Mouse (Mus musculus) MEL (cell line): ENCODE results near the gene Usp36. TPM values are rescaled to one million over a fixed set of nuclear protein-coding genes. Genes with fewer than 3 reads are reported as not detected.

Source experiments
- DNase-seq: peaks from one replicate; pipeline ENCODE4 v3.0.0; 2011; ENCODE audit warnings: low read depth, low spot score
- H3K27ac ChIP-seq: 2 replicates; pipeline ENCODE4 v1.5.1; 2012; ENCODE audit warnings: low read depth, mild to moderate bottlenecking, control low read depth, low read length, moderate library complexity; ENCODE audit not compliant: control insufficient read depth
- H3K27me3 ChIP-seq, 2 experiments: fragments of 150-350 bp in 1 of 2; sonication (generic) in 1 of 2; 2 replicates each; pipeline ENCODE4 v1.6.1; 2012; ENCODE audit warnings: low read length in 2 of 2, mild to moderate bottlenecking in 2 of 2, improper control_type of control experiment in 1 of 2, moderate library complexity in 1 of 2; ENCODE audit not compliant: insufficient read depth in 2 of 2, control insufficient read depth in 1 of 2
- H3K36me3 ChIP-seq, 2 experiments: 2 replicates each; pipeline ENCODE4 v1.6.1; 2012 to 2014; ENCODE audit warnings: low read length in 2 of 2, improper control_type of control experiment in 1 of 2, inconsistent platforms in 1 of 2, mild to moderate bottlenecking in 1 of 2; ENCODE audit not compliant: insufficient read depth in 2 of 2, control insufficient read depth in 1 of 2
- H3K4me1 ChIP-seq, 2 experiments: fragments of 150-350 bp in 1 of 2; sonication (generic) in 1 of 2; 2 replicates each; pipeline ENCODE4 v1.6.1; 2012; ENCODE audit warnings: low read length in 2 of 2, improper control_type of control experiment in 1 of 2, mild to moderate bottlenecking in 1 of 2; ENCODE audit not compliant: insufficient read depth in 2 of 2, control insufficient read depth in 1 of 2
- H3K4me3 ChIP-seq, 2 experiments: fragments of 150-350 bp in 1 of 2; sonication (generic) in 1 of 2; 2 replicates each; pipeline ENCODE4 v1.5.1; 2012; ENCODE audit warnings: low read depth in 2 of 2, low read length in 2 of 2, mild to moderate bottlenecking in 2 of 2, moderate library complexity in 2 of 2, control low read depth in 1 of 2, improper control_type of control experiment in 1 of 2; ENCODE audit not compliant: control insufficient read depth in 1 of 2, insufficient read depth in 1 of 2
- H3K79me2 ChIP-seq: 2 replicates; pipeline ENCODE4 v1.6.1; 2012; ENCODE audit warnings: mild to moderate bottlenecking, low read length, moderate library complexity; ENCODE audit not compliant: control insufficient read depth, poor library complexity, insufficient read depth
- H3K9ac ChIP-seq: 2 replicates; pipeline ENCODE4 v1.6.1; 2012; ENCODE audit warnings: low read depth, mild to moderate bottlenecking, control low read depth, low read length, moderate library complexity; ENCODE audit not compliant: control insufficient read depth, poor library complexity, severe bottlenecking
- H3K9me3 ChIP-seq: fragments of 150-350 bp; sonication (generic); replicated peaks from 2 replicates; pipeline ENCODE4 v1.6.1; 2012; ENCODE audit warnings: mild to moderate bottlenecking, low read length, improper control_type of control experiment, moderate library complexity; ENCODE audit not compliant: insufficient read depth
- BHLHE40 ChIP-seq: IDR thresholded peaks from 2 replicates; pipeline ENCODE4 v1.6.1; 2012; ENCODE audit warnings: low read depth, mild to moderate bottlenecking, inconsistent platforms, low read length, improper control_type of control experiment, borderline replicate concordance
- CHD1 ChIP-seq: IDR thresholded peaks from 2 replicates; pipeline ENCODE4 v1.6.1; 2012; ENCODE audit warnings: low read depth, mild to moderate bottlenecking, inconsistent platforms, low read length, improper control_type of control experiment
- CHD2 ChIP-seq: IDR thresholded peaks from 2 replicates; pipeline ENCODE4 v1.6.1; 2011; ENCODE audit warnings: low read length, improper control_type of control experiment
- CTCF ChIP-seq, 3 experiments: IDR thresholded peaks in 2 of 3; conservative IDR thresholded peaks in 1 of 3; 2 replicates each; pipeline ENCODE4 v1.5.1; 2011 to 2012; ENCODE audit warnings: low read length in 3 of 3, low read depth in 2 of 3, mild to moderate bottlenecking in 2 of 3, improper control_type of control experiment in 1 of 3, inconsistent platforms in 1 of 3, mixed read lengths in 1 of 3, moderate library complexity in 1 of 3; ENCODE audit not compliant: control insufficient read depth in 1 of 3, insufficient read depth in 1 of 3, poor library complexity in 1 of 3, severe bottlenecking in 1 of 3
- E2F4 ChIP-seq: IDR thresholded peaks from 2 replicates; pipeline ENCODE4 v1.6.1; 2011; ENCODE audit warnings: low read depth, low read length, improper control_type of control experiment, borderline replicate concordance
- ELF1 ChIP-seq: IDR thresholded peaks from 2 replicates; pipeline ENCODE4 v1.6.1; 2014; ENCODE audit warnings: low read depth, mild to moderate bottlenecking, inconsistent platforms, low read length, improper control_type of control experiment, moderate library complexity
- EP300 ChIP-seq, 2 experiments: IDR thresholded peaks; 2 replicates each; pipeline ENCODE4 v1.6.1; 2011; ENCODE audit warnings: improper control_type of control experiment in 2 of 2, low read length in 2 of 2, low read depth in 1 of 2, mild to moderate bottlenecking in 1 of 2
- ETS1 ChIP-seq: IDR thresholded peaks from 2 replicates; pipeline ENCODE4 v1.6.1; 2012; ENCODE audit warnings: low read depth, mild to moderate bottlenecking, inconsistent platforms, low read length, improper control_type of control experiment, moderate library complexity
- GABPA ChIP-seq: IDR thresholded peaks from 2 replicates; pipeline ENCODE4 v1.6.1; 2012; ENCODE audit warnings: low read depth, mild to moderate bottlenecking, inconsistent platforms, low read length, improper control_type of control experiment, moderate library complexity
- GATA1 ChIP-seq: IDR thresholded peaks from 2 replicates; pipeline ENCODE4 v1.6.1; 2011; ENCODE audit warnings: low read depth, low read length, improper control_type of control experiment
- HCFC1 ChIP-seq: IDR thresholded peaks from 2 replicates; pipeline ENCODE4 v1.6.1; 2012; ENCODE audit warnings: low read depth, mild to moderate bottlenecking, inconsistent platforms, low read length, improper control_type of control experiment, moderate library complexity
- JUND ChIP-seq: IDR thresholded peaks from 2 replicates; pipeline ENCODE4 v1.6.1; 2011; ENCODE audit warnings: low read depth, mild to moderate bottlenecking, improper control_type of control experiment, low read length
- MAFK ChIP-seq: IDR thresholded peaks from 2 replicates; pipeline ENCODE4 v1.6.1; 2011; ENCODE audit warnings: low read depth, mild to moderate bottlenecking, low read length, improper control_type of control experiment, borderline replicate concordance
- MAZ ChIP-seq: IDR thresholded peaks from 2 replicates; pipeline ENCODE4 v1.6.1; 2012; ENCODE audit warnings: low read depth, mild to moderate bottlenecking, inconsistent platforms, low read length, improper control_type of control experiment
- MEF2A ChIP-seq: IDR thresholded peaks from 2 replicates; pipeline ENCODE4 v1.6.1; 2014; ENCODE audit warnings: low read depth, mild to moderate bottlenecking, inconsistent platforms, low read length, improper control_type of control experiment; ENCODE audit not compliant: poor library complexity, insufficient replicate concordance, severe bottlenecking; ENCODE audit errors: extremely low read depth
- MXI1 ChIP-seq: IDR thresholded peaks from 2 replicates; pipeline ENCODE4 v1.6.1; 2011; ENCODE audit warnings: mild to moderate bottlenecking, low read depth, low read length, improper control_type of control experiment
- MYC ChIP-seq: IDR thresholded peaks from 2 replicates; pipeline ENCODE4 v1.6.1; 2011; ENCODE audit warnings: low read depth, mild to moderate bottlenecking, low read length, improper control_type of control experiment, moderate library complexity
- NRF1 ChIP-seq: IDR thresholded peaks from 2 replicates; pipeline ENCODE4 v1.6.1; 2014; ENCODE audit warnings: low read depth, mild to moderate bottlenecking, inconsistent platforms, low read length, improper control_type of control experiment, moderate library complexity; ENCODE audit not compliant: poor library complexity, insufficient read depth, severe bottlenecking
- POLR2A ChIP-seq, 2 experiments: IDR thresholded peaks; 2 replicates each; pipeline ENCODE4 v1.6.1; 2011 to 2012; ENCODE audit warnings: low read length in 2 of 2, mild to moderate bottlenecking in 2 of 2, control low read depth in 1 of 2, improper control_type of control experiment in 1 of 2, low read depth in 1 of 2, moderate library complexity in 1 of 2; ENCODE audit not compliant: control insufficient read depth in 1 of 2, insufficient read depth in 1 of 2, poor library complexity in 1 of 2
- POLR2AphosphoS2 ChIP-seq: IDR thresholded peaks from 2 replicates; pipeline ENCODE4 v1.6.1; 2011; ENCODE audit warnings: low read length, improper control_type of control experiment
- POLR2AphosphoS5 ChIP-seq: IDR thresholded peaks from 2 replicates; pipeline ENCODE4 v1.6.1; 2012; ENCODE audit warnings: low read depth, borderline replicate concordance, mild to moderate bottlenecking, inconsistent platforms, low read length, moderate library complexity, mixed read lengths
- RAD21 ChIP-seq: IDR thresholded peaks from 2 replicates; pipeline ENCODE4 v1.6.1; 2011; ENCODE audit warnings: mild to moderate bottlenecking, low read depth, low read length, improper control_type of control experiment
- SIN3A ChIP-seq: IDR thresholded peaks from 2 replicates; pipeline ENCODE4 v1.6.1; 2012; ENCODE audit warnings: low read length, improper control_type of control experiment, inconsistent platforms
- TAL1 ChIP-seq: IDR thresholded peaks from 2 replicates; pipeline ENCODE4 v1.6.1; 2012; ENCODE audit warnings: mild to moderate bottlenecking, inconsistent platforms, low read length, moderate library complexity, mixed read lengths
- TCF12 ChIP-seq: IDR thresholded peaks from 2 replicates; pipeline ENCODE4 v1.6.1; 2014; ENCODE audit warnings: low read depth, mild to moderate bottlenecking, inconsistent platforms, low read length, improper control_type of control experiment, moderate library complexity
- USF1 ChIP-seq: IDR thresholded peaks from 2 replicates; pipeline ENCODE4 v1.6.1; 2014; ENCODE audit warnings: low read depth, mild to moderate bottlenecking, inconsistent platforms, low read length, improper control_type of control experiment, moderate library complexity
- ZC3H11A ChIP-seq: IDR thresholded peaks from 2 replicates; pipeline ENCODE4 v1.6.1; 2012; ENCODE audit warnings: low read depth, mild to moderate bottlenecking, inconsistent platforms, low read length, improper control_type of control experiment
- ZKSCAN1 ChIP-seq: IDR thresholded peaks from 2 replicates; pipeline ENCODE4 v1.6.1; 2012; ENCODE audit warnings: low read depth, mild to moderate bottlenecking, inconsistent platforms, low read length, improper control_type of control experiment, moderate library complexity
- ZMIZ1 ChIP-seq: IDR thresholded peaks from 2 replicates; pipeline ENCODE4 v1.6.1; 2012; ENCODE audit warnings: low read depth, mild to moderate bottlenecking, inconsistent platforms, low read length, improper control_type of control experiment, moderate library complexity
- ZNF384 ChIP-seq: IDR thresholded peaks from 2 replicates; pipeline ENCODE4 v1.6.1; 2012; ENCODE audit warnings: low read depth, mild to moderate bottlenecking, inconsistent platforms, low read length, improper control_type of control experiment
- polyA plus RNA-seq, 2 experiments: library from polyadenylated mRNA; stranded (reverse) in 1 of 2; unstranded in 1 of 2; fragments of >175 nt in 1 of 2; fragments of >200 nt in 1 of 2; gene quantifications; 2 replicates each; pipeline versions ENCODE4 v1.2.1 to v1.2.4; 2012; ENCODE audit warnings: low replicate concordance in 2 of 2, low read depth in 1 of 2; ENCODE audit not compliant: insufficient read length in 2 of 2, insufficient read depth in 1 of 2, missing spikeins in 1 of 2
- total RNA-seq: library from RNA; depleted of rRNA; stranded (reverse); fragments of 300-350 nt; gene quantifications from 2 replicates; pipeline ENCODE4 v1.2.3, GENCODE M21; 2012

Usp36 gene
- total and polyA plus RNA-seq, 3 experiments, result 24.8 to 89.6 (median 50.7) TPM

DNA sequence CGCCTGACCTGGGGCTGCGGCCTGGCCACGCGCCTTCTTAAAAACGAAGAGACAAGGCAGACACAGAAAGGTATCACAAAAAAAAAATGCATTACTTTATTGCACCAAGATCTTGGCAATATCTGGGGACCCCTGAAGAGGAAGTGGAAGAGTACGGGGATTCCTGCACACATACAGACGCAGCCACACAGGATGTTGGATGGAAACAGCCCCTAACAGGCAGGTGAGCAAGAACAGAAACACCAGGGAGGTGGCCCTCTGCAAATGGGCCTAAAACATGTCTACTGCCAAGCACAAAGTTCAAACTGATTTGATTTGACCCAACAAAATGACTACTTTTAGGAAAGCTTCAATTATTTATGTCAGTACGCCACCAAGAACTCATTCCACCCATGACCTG lies 30.5 kb downstream of the Usp36 start:
- TF ChIP-seq MEF2A (no peak), MAFK (no peak), HCFC1 (no peak), JUND (no peak), ZMIZ1 (no peak), ETS1 (no peak), POLR2A (IDR thresholded peaks at IDR 0.05; ENCODE audit: control insufficient read depth in 1 of 2, insufficient read depth in 1 of 2, low read depth in 1 of 2, low read length in 2 of 2, poor library complexity in 1 of 2) (no peak), SIN3A (no peak), MAZ (no peak), CTCF (IDR thresholded peaks at IDR 0.05 in 2 of 3, conservative IDR thresholded peaks at IDR 0.05 in 1 of 3; ENCODE audit: control insufficient read depth in 1 of 3, insufficient read depth in 1 of 3, low read depth in 2 of 3, low read length in 3 of 3, poor library complexity in 1 of 3, severe bottlenecking in 1 of 3) (no peak), TAL1 (no peak), TCF12 (no peak), GATA1 (no peak), ZNF384 (no peak), USF1 (no peak), BHLHE40 (no peak), ZC3H11A (no peak), ZKSCAN1 (no peak), POLR2AphosphoS2 (no peak)
- DNase-seq, result no peak
- H3K4me1 ChIP-seq, result no peaks in the 10 kb centered on the region; a peak in 1 of 4 replicates
- no peak overlapping the region for H3K27ac ChIP-seq
- H3K9me3 ChIP-seq, result no peaks in the 10 kb centered on the region
- no peak overlapping the region for H3K9ac ChIP-seq
- no peaks in the 10 kb centered on the region for H3K27me3 ChIP-seq
- no peak overlapping the region for H3K4me3 ChIP-seq
- no peaks in the 10 kb centered on the region for H3K79me2 ChIP-seq
- H3K36me3 ChIP-seq, result peaks cover 0 to 17% of the 10 kb centered on the region in 2 experiments; a peak in 2 of 4 replicates

DNA sequence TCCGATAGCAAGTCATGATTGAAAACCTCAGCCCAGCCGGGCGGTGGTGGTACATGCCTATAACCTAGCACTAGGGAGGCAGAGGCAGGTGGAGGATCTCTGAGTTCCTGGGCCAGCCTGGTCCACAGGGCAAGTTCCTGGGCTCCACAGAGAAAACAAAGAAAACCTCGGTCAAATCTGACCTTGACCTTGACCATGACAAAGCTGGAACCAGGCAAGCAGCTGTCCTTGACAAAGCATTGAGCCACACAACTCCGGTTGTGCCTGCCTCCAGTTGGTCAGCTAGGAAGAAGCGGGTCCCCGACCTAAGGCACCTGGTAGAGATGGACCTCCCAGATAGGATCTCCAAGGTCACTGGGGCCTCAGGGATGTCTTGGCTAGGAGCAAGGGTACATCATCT lies 33.7 kb downstream of the Usp36 start:
- Histone ChIP-seq H3K27me3 (no peaks in the 10 kb centered on the region), H3K79me2 (no peaks in the 10 kb centered on the region), H3K9me3 (no peaks in the 10 kb centered on the region), H3K4me3 (no peak overlapping the region), H3K9ac (no peak overlapping the region), H3K4me1 (no peaks in the 10 kb centered on the region; a peak in 1 of 4 replicates), H3K36me3 (peaks cover 3% of the 10 kb centered on the region in 2 experiments; a peak in 1 of 4 replicates), H3K27ac (no peak overlapping the region)
- DNase-seq, result no peak
- TF ChIP-seq ELF1 (no peak), E2F4 (no peak), BHLHE40 (no peak), MXI1 (no peak), RAD21 (no peak), ZMIZ1 (no peak), USF1 (no peak), MYC (no peak), TCF12 (no peak), CHD2 (no peak), POLR2AphosphoS5 (no peak), ZC3H11A (no peak), CHD1 (no peak), NRF1 (no peak), EP300 (IDR thresholded peaks at IDR 0.05; ENCODE audit: low read depth in 1 of 2, low read length in 2 of 2) (no peak), JUND (no peak), GABPA (no peak)
